Mouse (Mus musculus) frontal cortex, postnatal 25 days (tissue): ENCODE results near the gene Gm14295.
"Not testable (repeated sequence)": the region's sequence is repeated elsewhere in the genome, so short reads cannot be mapped to it uniquely, and the experiment has no call there.

Experiments used
- DNase-seq, 2 experiments: peaks; one replicate each; pipeline ENCODE4 v3.0.0; 2022; ENCODE audit warnings: low spot score in 2 of 2

Gm14295 gene

DNA sequence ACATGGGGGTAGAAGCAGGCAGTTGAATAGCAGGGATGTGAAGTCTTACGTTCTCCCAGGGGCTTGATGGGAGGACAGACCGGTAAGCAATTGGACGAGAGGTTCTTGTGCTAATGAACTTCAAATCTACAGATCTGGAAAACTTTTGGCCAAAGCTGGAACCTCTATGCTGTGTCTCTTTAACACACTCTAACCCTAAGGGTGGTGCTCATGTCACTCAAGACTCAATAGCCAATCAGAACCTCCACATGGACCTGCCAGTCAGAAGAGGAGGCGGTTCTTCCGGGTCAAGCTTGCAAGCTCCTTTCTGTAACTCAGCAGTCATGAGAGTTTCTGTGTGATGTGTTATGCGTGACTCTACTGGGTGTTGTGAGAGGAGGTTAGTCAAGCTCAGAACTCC is at the start of gene Gm14295:
TSS of gene Gm14295 (plus strand) at position 301 of the 400 bp plus-strand sequence.
- not testable (repeated sequence) for DNase-seq

DNA sequence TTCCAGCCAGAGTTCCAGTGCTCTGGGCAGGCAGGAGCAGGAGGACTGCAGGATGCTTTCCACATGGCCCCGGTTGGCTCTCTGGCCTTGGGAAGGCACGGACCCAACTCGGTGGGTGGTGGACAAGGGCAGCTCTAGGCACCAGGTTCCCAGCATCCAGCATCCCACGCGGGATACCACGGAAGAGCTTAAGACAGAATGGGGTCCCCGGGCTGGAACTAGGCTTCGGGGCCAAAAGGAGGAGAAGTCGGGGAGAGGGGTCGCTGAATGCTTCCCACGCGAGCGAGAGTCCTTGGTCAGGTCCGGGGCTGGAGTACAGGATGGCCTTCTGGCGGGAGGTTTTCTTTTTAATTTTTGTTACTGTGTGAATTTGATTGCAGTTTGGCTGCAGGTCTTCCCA is 373 bp downstream of the Gm14295 start:
- not testable (repeated sequence) for DNase-seq

DNA sequence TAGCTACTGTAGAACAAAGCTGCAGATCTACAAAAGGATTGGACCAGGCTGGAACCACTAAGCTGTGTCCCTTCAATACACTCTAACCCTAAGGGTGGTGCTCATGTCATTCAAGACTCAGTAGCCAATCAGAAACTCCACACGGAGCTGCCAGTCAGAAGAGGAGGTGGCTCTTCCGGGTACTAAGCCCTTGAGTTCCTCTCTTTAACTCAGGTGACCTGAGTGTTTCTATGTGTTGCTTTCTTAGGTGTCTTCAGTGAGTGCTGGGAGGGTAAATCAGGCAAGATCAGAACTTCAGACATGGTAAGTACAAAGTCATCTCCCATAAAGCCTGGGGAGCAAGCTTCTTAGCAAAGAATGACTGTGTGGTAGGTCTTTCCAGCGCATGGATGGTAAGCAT is 32.4 kb downstream of the Gm14295 start, which contains the start of gene Gm14408:
TSS of gene Gm14408 (plus strand) at position 301 of the 400 bp plus-strand sequence.
- not testable (repeated sequence) for DNase-seq
